Mouse (Mus musculus) intestine, postnatal 0 days (tissue): ENCODE data around the gene Cntn4. TPM values are rescaled to one million over a fixed set of nuclear protein-coding genes. Genes with fewer than 3 reads are reported as not detected.

Experiments
- ATAC-seq: fragments of 200-750 bp; cut with Nextera tagmentation; 2 replicates; pipeline ENCODE4 v1.8.0; 2017; ENCODE audit warnings: mild to moderate bottlenecking, moderate TSS enrichment, moderate library complexity
- H3K27ac ChIP-seq: fragments of 300-500 bp; sonication (generic); 2 replicates; pipeline ENCODE4 v1.5.1; 2014; ENCODE audit warnings: mild to moderate bottlenecking, low read depth, low read length, moderate library complexity
- H3K27me3 ChIP-seq: fragments of 300-500 bp; sonication (generic); replicated peaks from 2 replicates; pipeline ENCODE4 v1.6.1; 2014; ENCODE audit warnings: low read length, mixed read lengths; ENCODE audit not compliant: control insufficient read depth, insufficient read depth
- H3K36me3 ChIP-seq: fragments of 300-500 bp; sonication (generic); 2 replicates; pipeline ENCODE4 v1.6.1; 2014; ENCODE audit warnings: mild to moderate bottlenecking, moderate library complexity; ENCODE audit not compliant: control insufficient read depth, insufficient read depth
- H3K4me1 ChIP-seq: fragments of 300-500 bp; sonication (generic); replicated peaks from 2 replicates; pipeline ENCODE4 v1.6.1; 2014; ENCODE audit warnings: antibody characterized with exemption, low read length, mixed read lengths; ENCODE audit not compliant: control insufficient read depth, insufficient read depth
- H3K4me2 ChIP-seq: fragments of 300-500 bp; sonication (generic); replicated peaks from 2 replicates; pipeline ENCODE4 v1.6.1; 2014; ENCODE audit warnings: low read depth, mild to moderate bottlenecking, moderate library complexity
- H3K4me3 ChIP-seq: fragments of 300-500 bp; sonication (generic); 2 replicates; pipeline ENCODE4 v1.5.1; 2014; ENCODE audit warnings: low read depth, low read length
- H3K9ac ChIP-seq: fragments of 300-500 bp; sonication (generic); 2 replicates; pipeline ENCODE4 v1.6.1; 2014; ENCODE audit warnings: mild to moderate bottlenecking, low read depth, low read length
- H3K9me3 ChIP-seq: fragments of 300-500 bp; sonication (generic); 2 replicates; pipeline ENCODE4 v1.6.1; 2016; ENCODE audit warnings: mixed run types; ENCODE audit not compliant: control insufficient read depth
- CTCF ChIP-seq: sonication (generic); IDR thresholded peaks from 2 replicates; pipeline ENCODE4 v1.5.1; 2016; ENCODE audit warnings: low read depth, mild to moderate bottlenecking, control low read depth, antibody characterized with exemption, moderate library complexity
- WGBS: fragments of 180-500 bp; shearing (Covaris S2); extraction: QIAGEN DNeasy Blood & Tissue Kit; methylation state at CpG from one replicate; pipeline ENCODE4 v1.1.7; 2014; 5-methylcytosine and 5-hydroxymethylcytosine counted together
- polyA plus RNA-seq: library from polyadenylated mRNA; unstranded; fragments of >200 nt; fragmentation: Nextera tagmentation; extraction: Ambion mirVana; gene quantifications from 2 replicates; pipeline ENCODE4 v1.2.1, GENCODE M21; 2015

Cntn4 gene
- polyA plus RNA-seq, 1 experiment from 2014 or later: 0.08 TPM

- WGBS: 78% methylated on average over 11 of the region's 11 CpGs
- TF ChIP-seq CTCF: no peak
- H3K4me1 ChIP-seq: no peaks in the 10 kb centered on the region
- no peaks in the 10 kb centered on the region for H3K9me3 ChIP-seq
- H3K4me2 ChIP-seq: no peak overlapping the region
- H3K4me3 ChIP-seq: no peak overlapping the region
- no peak for ATAC-seq
- no peak overlapping the region for H3K9ac ChIP-seq
- no peak overlapping the region for H3K27ac ChIP-seq
- H3K36me3 ChIP-seq: no peaks in the 10 kb centered on the region
- H3K27me3 ChIP-seq: no peaks in the 10 kb centered on the region
Observed at GRCm38 (mm10) chr6:106566929-106567621, 889.6 kb downstream of the Cntn4 start.

- 61% methylated on average over 5 of the region's 5 CpGs for WGBS
- H3K9ac ChIP-seq: no peak overlapping the region
- H3K36me3 ChIP-seq: no peaks in the 10 kb centered on the region
- no peak overlapping the region for H3K27ac ChIP-seq
- TF ChIP-seq CTCF: no peak
- no peak for ATAC-seq
- no peak overlapping the region for H3K4me2 ChIP-seq
- no peaks in the 10 kb centered on the region for H3K4me1 ChIP-seq
- no peak overlapping the region for H3K4me3 ChIP-seq
- H3K9me3 ChIP-seq: no peaks in the 10 kb centered on the region
- H3K27me3 ChIP-seq: no peaks in the 10 kb centered on the region
Observed at GRCm38 (mm10) chr6:106580124-106580523, 902.7 kb downstream of the Cntn4 start.

- no peak overlapping the region for H3K9ac ChIP-seq
- H3K4me2 ChIP-seq: no peak overlapping the region
- no peak for ATAC-seq
- H3K4me1 ChIP-seq: no peaks in the 10 kb centered on the region
- 32% methylated on average over 9 of the region's 9 CpGs for WGBS
- no peak for TF ChIP-seq CTCF
- H3K4me3 ChIP-seq: no peak overlapping the region
- no peaks in the 10 kb centered on the region for H3K9me3 ChIP-seq
- no peak overlapping the region for H3K27ac ChIP-seq
- H3K27me3 ChIP-seq: no peaks in the 10 kb centered on the region
- no peaks in the 10 kb centered on the region for H3K36me3 ChIP-seq
Observed at GRCm38 (mm10) chr6:106593756-106594155, 916.3 kb downstream of the Cntn4 start.

- ATAC-seq: no peak
- WGBS: 77% methylated on average over 3 of the region's 3 CpGs
- no peak for TF ChIP-seq CTCF
Observed at GRCm38 (mm10) chr6:106617081-106617480, 939.6 kb downstream of the Cntn4 start.

GRCm38 (mm10) chr6:106621188-106621749 lies 943.8 kb downstream of the Cntn4 start:
- Histone ChIP-seq H3K4me1 (no peaks in the 10 kb centered on the region), H3K4me3 (no peak overlapping the region), H3K36me3 (no peaks in the 10 kb centered on the region), H3K9ac (no peak overlapping the region), H3K27me3 (no peaks in the 10 kb centered on the region), H3K27ac (no peak overlapping the region), H3K4me2 (no peak overlapping the region), H3K9me3 (no peaks in the 10 kb centered on the region)
- ATAC-seq: no peak
- no peak for TF ChIP-seq CTCF
- 68% methylated on average over 5 of the region's 5 CpGs for WGBS

More at GRCm38 (mm10) chr6:106617081-106617480, 939.6 kb downstream of the Cntn4 start:
- Histone ChIP-seq H3K27ac (no peak overlapping the region), H3K4me3 (no peak overlapping the region), H3K4me1 (no peaks in the 10 kb centered on the region), H3K9ac (no peak overlapping the region), H3K9me3 (no peaks in the 10 kb centered on the region), H3K4me2 (no peak overlapping the region), H3K27me3 (no peaks in the 10 kb centered on the region), H3K36me3 (no peaks in the 10 kb centered on the region)

GRCm38 (mm10) chr6:106643026-106643425 lies 965.6 kb downstream of the Cntn4 start:
- TF ChIP-seq CTCF: no peak
- ATAC-seq: no peak
- no peaks in the 10 kb centered on the region for H3K27me3 ChIP-seq
- H3K9ac ChIP-seq: no peak overlapping the region
- no peaks in the 10 kb centered on the region for H3K9me3 ChIP-seq
- no peaks in the 10 kb centered on the region for H3K4me1 ChIP-seq
- H3K4me3 ChIP-seq: no peak overlapping the region
- no peak overlapping the region for H3K4me2 ChIP-seq
- H3K27ac ChIP-seq: no peak overlapping the region
- 75% methylated on average over 3 of the region's 3 CpGs for WGBS
- H3K36me3 ChIP-seq: no peaks in the 10 kb centered on the region
